Mouse (Mus musculus) mature B cell (primary cell): ENCODE data around the gene Vangl2.

Source experiments
- in situ Hi-C: fragments of 300-500 bp; cut with MboI; formaldehyde crosslinking; loops from 2 replicates; pipeline ENCODE4 v1.14.3; 2019

Gene Vangl2

DNA sequence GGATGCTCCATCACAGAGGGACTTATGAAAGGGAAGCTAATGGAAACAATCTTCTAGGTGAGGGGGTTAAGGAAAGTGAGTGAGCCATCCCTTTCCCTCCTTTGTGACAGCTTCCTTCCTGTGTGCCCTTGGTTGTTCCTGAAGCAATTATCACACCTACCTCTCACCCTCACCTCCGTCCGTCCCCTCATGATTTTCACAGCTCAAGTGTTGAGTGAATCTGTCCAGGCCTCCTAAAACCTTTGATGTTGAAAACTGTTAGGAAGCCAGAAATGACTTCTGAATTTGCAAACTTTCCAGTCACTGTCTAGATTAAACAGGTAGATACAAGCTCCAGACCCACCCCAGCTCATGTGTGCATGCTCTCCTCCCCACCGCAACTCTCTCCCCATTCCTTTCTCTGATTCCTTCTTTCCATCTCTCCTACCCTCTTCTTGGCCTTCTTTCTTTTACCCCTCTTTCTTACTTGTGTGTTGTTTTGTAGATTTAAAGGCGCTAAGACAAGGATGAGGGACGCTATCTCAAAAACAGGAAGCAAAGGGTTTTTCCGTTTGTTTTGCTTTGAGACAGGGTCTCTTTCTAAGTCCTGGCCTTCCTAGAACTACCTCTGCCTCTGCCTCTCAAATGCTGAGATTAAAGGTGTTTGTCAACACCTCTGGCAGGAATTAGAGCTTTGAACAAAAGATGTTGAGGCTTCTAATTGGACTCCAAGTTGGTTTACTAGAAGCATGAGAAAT is 62.0 kb downstream of the Vangl2 start:
- in situ Hi-C loops: no loop called here

DNA sequence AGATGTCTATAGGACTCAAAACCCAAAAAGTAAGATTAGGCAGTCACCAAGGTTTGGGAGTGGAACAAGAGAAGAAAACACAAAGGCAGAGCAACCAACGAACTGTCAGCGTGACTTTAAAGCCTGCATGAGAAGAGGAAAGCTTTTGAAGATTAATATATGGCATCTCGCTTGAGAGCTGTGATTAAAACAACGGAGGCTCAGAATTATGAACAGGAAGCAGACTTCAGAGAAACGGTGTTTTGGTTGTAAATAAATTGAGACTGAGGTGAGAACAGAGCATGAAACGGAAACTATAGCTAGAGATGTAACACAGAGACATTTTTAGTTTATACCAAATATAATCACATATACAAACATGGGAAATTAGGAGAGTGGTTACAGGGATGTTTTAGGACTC is 64.6 kb downstream of the Vangl2 start:
- in situ Hi-C loops: no loop called here

DNA sequence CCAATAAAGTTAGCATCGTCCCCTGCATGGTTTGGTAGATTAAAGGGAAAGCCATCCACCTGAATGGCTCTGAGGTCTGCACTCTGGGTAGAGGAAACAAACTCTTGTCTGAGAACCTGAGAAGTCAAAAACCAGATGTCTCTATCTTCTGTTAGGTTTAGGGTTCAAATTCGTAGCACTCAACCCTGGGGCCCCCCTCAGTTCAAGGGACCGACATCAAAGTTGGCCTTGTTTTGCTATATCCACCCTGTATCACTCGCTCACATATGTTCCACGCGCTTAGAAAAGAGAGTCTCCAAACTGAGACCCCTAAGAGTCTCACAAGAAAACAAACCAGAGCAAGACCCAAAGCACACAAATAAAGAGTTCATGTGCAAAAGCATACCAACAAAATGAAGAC is 66.5 kb downstream of the Vangl2 start:
- in situ Hi-C loops: no loop called here

DNA sequence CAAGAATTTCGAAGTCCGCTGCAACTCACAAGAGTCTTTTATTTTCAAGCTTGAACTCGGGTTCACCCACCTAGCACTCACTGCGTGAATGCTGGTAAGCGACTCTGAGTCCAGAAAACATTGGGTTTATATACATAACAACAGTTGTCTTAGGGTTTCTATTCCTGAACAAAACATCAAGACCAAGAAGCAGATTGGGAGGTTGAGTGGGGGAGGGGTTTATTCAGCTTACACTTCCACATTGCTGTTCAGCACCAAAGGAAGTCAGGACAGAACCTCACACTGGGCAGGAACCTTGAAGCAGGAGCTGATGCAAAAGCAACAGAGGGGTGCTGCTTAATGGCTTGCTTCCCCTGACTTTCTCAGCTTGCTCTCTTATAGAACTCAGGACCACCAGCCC is 67.5 kb downstream of the Vangl2 start:
- in situ Hi-C loops: no loop called here

DNA sequence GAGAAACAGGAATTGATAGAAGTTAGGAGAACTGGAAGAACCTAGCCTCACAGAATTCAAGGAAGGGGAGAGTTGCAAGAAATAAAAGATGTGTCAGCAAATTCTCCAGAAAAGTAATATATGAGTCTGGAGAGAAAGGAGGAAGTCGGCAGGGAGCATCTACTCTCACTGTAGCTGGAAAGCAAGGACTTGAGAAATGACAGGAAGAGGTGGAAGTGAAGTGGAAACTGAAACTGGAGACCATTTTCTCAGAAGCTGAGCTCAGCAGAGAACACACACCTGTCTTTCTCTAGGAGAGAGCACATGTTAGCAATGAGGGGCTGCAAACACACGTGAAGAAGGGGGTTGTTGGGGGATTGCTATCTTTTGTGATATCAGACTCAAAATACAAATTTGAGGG is 70.8 kb downstream of the Vangl2 start:
- in situ Hi-C loops: no loop called here

DNA sequence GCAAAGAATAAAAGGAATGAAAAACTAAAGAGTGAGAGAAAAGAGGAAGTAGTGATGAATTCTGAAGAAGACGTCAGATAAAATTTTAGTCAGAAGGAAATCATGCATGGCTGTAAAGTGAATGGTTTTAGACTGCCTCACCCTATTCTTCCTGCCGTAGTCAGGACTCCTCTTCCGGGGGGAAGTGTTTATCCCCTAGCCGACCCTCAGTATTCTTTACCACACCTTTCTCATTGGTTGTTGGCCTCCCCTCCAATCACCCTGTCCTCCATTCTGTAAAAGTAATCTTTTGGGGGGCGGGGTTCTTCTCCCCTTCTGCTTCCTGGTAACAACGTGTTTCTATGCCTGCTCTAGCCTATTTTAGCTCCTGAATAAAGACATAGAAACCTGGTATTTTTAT is 73.2 kb downstream of the Vangl2 start:
- in situ Hi-C loops: no loop called here
